Mouse (Mus musculus) intestine, embryonic 16.5 days (tissue): ENCODE measurements at regions not wholly inside any gene's neighbourhood (a gene's known extent, or its start where the extent isn't known, plus 50 kb on each side); places are given as distances from the start of the nearest gene placed in this dataset.

Experiments used
- ATAC-seq: fragments of 200-750 bp; cut with Nextera tagmentation; 2 replicates; pipeline ENCODE4 v1.8.0; 2017; ENCODE audit warnings: moderate TSS enrichment, moderate library complexity
- H3K27ac ChIP-seq: fragments of 300-500 bp; sonication (generic); 2 replicates; pipeline ENCODE4 v1.5.1; 2014; ENCODE audit warnings: mild to moderate bottlenecking, low read length
- H3K27me3 ChIP-seq: fragments of 300-500 bp; sonication (generic); replicated peaks from 2 replicates; pipeline ENCODE4 v1.6.1; 2014; ENCODE audit warnings: low read length, control low read depth, mixed read lengths; ENCODE audit not compliant: control insufficient read depth, insufficient read depth
- H3K36me3 ChIP-seq: fragments of 300-500 bp; sonication (generic); 2 replicates; pipeline ENCODE4 v1.6.1; 2014; ENCODE audit warnings: low read length, control low read depth; ENCODE audit not compliant: control insufficient read depth, insufficient read depth
- H3K4me1 ChIP-seq: fragments of 300-500 bp; sonication (generic); 2 replicates; pipeline ENCODE4 v1.6.1; 2014; ENCODE audit warnings: low read length, control low read depth, mixed read lengths; ENCODE audit not compliant: control insufficient read depth, insufficient read depth
- H3K4me2 ChIP-seq: fragments of 300-500 bp; sonication (generic); 2 replicates; pipeline ENCODE4 v1.6.1; 2014; ENCODE audit warnings: low read depth, low read length, control low read depth
- H3K4me3 ChIP-seq: fragments of 300-500 bp; sonication (generic); 2 replicates; pipeline ENCODE4 v1.5.1; 2014; ENCODE audit warnings: mild to moderate bottlenecking, low read length
- H3K9ac ChIP-seq: fragments of 300-500 bp; sonication (generic); 2 replicates; pipeline ENCODE4 v1.6.1; 2014; ENCODE audit warnings: low read depth, low read length
- H3K9me3 ChIP-seq: fragments of 300-500 bp; sonication (generic); 2 replicates; pipeline ENCODE4 v1.6.1; 2016; ENCODE audit warnings: low read length, control low read depth; ENCODE audit not compliant: control insufficient read depth
- WGBS: fragments of 180-500 bp; shearing (Covaris S2); extraction: QIAGEN DNeasy Blood & Tissue Kit; methylation state at CpG from one replicate; pipeline ENCODE4 v1.1.7; 2014; 5-methylcytosine and 5-hydroxymethylcytosine counted together

GRCm38 (mm10) chr6:52443112-52443984 lies 130.1 kb downstream of the Evx1 start:
- Histone ChIP-seq H3K27me3 (0 out of 2 replicates have a peak, but pooled peaks cover 2% of the 10 kb centered on the region), H3K9me3 (no peaks in the 10 kb centered on the region), H3K4me1 (peaks cover 7% of the 10 kb centered on the region), H3K4me3 (no peak overlapping the region), H3K36me3 (no peaks in the 10 kb centered on the region), H3K4me2 (peak overlapping the region; percentile 32; the same call in 1 of the 2 replicates), H3K27ac (no peak overlapping the region), H3K9ac (no peak overlapping the region)
- ATAC-seq: no peak
- 35% methylated on average over 24 of the region's 24 CpGs for whole genome bisulfite sequencing

DNA sequence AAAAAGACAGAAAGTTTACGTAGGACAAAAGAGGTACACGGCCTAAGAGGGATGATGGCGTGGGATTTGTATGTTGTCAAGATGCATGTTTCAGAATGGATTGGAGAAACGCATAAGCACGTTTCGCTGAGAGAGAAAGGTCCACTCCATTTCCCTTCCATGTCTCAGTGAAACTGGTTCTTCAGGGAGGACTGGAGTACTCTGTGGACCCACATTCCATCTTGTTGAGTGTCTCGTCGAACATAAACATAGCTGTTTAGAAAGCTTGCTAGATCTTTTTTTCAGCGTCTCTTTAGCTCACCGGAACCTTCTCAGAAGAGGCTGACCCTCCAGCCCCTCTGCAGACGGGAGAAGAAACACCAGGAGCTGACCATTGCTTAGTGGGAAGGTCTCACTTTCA lies 145.5 kb downstream of the Evx1 start:
- Histone ChIP-seq H3K27ac (no peak overlapping the region), H3K4me1 (no peaks in the 10 kb centered on the region), H3K9me3 (peaks cover 6% of the 10 kb centered on the region; the same call in 1 of the 2 replicates), H3K4me2 (no peak overlapping the region), H3K4me3 (no peak overlapping the region), H3K9ac (no peak overlapping the region), H3K27me3 (no peaks in the 10 kb centered on the region), H3K36me3 (no peaks in the 10 kb centered on the region)
- 68% methylated on average over 11 of the region's 11 CpGs for WGBS
- no peak for ATAC-seq

- Histone ChIP-seq H3K27me3 (no peaks in the 10 kb centered on the region), H3K9ac (no peak overlapping the region), H3K27ac (no peak overlapping the region), H3K36me3 (no peaks in the 10 kb centered on the region), H3K4me3 (no peak overlapping the region), H3K4me2 (no peak overlapping the region), H3K4me1 (no peaks in the 10 kb centered on the region), H3K9me3 (peaks cover 6% of the 10 kb centered on the region; the same call in 1 of the 2 replicates)
- no peak for ATAC-seq
- 90% methylated on average over 2 of the region's 2 CpGs for WGBS
These were observed 147.9 kb downstream of the Evx1 start for GRCm38 (mm10) chr6:52461186-52461585.

DNA sequence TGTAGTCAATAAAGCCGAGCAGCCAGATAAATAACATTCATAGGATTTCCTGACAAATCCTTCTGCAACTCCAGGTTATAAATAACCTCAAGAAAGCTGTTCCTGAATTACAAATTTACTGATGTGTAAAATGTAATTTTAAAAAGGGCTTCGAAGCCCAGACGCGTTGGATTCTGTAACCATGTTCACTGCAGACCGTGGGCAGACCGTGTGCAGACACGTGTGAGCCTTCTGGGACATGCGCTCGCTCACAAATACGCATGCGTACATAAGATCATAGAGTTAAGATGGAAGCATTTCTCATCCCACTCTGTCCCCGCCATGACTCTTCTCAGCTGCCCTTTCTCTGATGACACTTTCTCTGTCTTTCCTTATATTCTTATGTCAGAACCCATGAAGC lies 150.1 kb downstream of the Evx1 start:
- H3K4me3 ChIP-seq: no peak overlapping the region

GRCm38 (mm10) chr6:52464571-52464970 lies 151.3 kb downstream of the Evx1 start:
- 80% methylated on average over 3 of the region's 3 CpGs for whole genome bisulfite sequencing
- Histone ChIP-seq H3K4me1 (no peaks in the 10 kb centered on the region), H3K9ac (no peak overlapping the region), H3K27me3 (no peaks in the 10 kb centered on the region), H3K36me3 (no peaks in the 10 kb centered on the region), H3K9me3 (no peaks in the 10 kb centered on the region), H3K4me3 (no peak overlapping the region), H3K4me2 (no peak overlapping the region), H3K27ac (no peak overlapping the region)
- no peak for ATAC-seq

More for the DNA sequence above, 150.1 kb downstream of the Evx1 start:
- Histone ChIP-seq H3K36me3 (no peaks in the 10 kb centered on the region), H3K4me1 (no peaks in the 10 kb centered on the region), H3K27me3 (no peaks in the 10 kb centered on the region), H3K9me3 (0 out of 2 replicates have a peak, but pooled peaks cover under 1% of the 10 kb centered on the region), H3K27ac (no peak overlapping the region), H3K9ac (no peak overlapping the region), H3K4me2 (no peak overlapping the region)
- WGBS: 93% methylated on average over 12 of the region's 12 CpGs
- no peak for ATAC-seq

- WGBS: 72% methylated on average over 9 of the region's 9 CpGs
- H3K27me3 ChIP-seq: no peaks in the 10 kb centered on the region
- H3K4me2 ChIP-seq: no peak overlapping the region
- H3K27ac ChIP-seq: no peak overlapping the region
- no peak overlapping the region for H3K9ac ChIP-seq
- H3K4me1 ChIP-seq: no peaks in the 10 kb centered on the region
- H3K4me3 ChIP-seq: no peak overlapping the region
- no peaks in the 10 kb centered on the region for H3K9me3 ChIP-seq
- H3K36me3 ChIP-seq: no peaks in the 10 kb centered on the region
- ATAC-seq: no peak
These were observed 152.7 kb downstream of the Evx1 start for GRCm38 (mm10) chr6:52465834-52466525.

DNA sequence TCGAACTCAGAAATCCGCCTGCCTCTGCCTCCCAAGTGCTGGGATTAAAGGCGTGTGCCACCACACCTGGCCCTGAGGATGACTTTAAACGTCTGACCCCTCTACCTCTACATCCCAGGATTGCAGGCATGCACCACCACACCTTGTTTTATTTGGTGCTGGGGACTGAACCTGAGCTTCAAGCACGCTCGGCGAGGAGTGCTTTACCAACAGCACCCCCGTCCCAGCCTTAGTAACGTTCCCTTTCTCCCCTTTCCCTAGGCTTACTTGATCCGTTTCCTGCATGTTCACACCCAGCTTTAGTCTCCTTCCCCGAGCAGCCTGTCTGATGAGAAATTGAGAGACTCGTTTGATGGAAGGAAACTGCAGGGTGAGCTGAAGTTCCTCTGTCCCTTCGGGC lies 157.5 kb downstream of the Evx1 start:
- Histone ChIP-seq H3K27me3 (peaks cover 4% of the 10 kb centered on the region; the same call in 1 of the 2 replicates), H3K4me2 (no peak overlapping the region), H3K27ac (no peak overlapping the region), H3K9ac (no peak overlapping the region), H3K4me1 (no peaks in the 10 kb centered on the region), H3K36me3 (no peaks in the 10 kb centered on the region), H3K9me3 (no peaks in the 10 kb centered on the region), H3K4me3 (no peak overlapping the region)
- ATAC-seq: no peak
- WGBS: 82% methylated on average over 13 of the region's 13 CpGs

- ATAC-seq: no peak
- H3K9ac ChIP-seq: no peak overlapping the region
- no peak overlapping the region for H3K4me2 ChIP-seq
- peaks cover 7% of the 10 kb centered on the region; the same call in 1 of the 2 replicates for H3K27me3 ChIP-seq
- no peaks in the 10 kb centered on the region for H3K4me1 ChIP-seq
- no peaks in the 10 kb centered on the region for H3K9me3 ChIP-seq
- H3K27ac ChIP-seq: no peak overlapping the region
- whole genome bisulfite sequencing: 88% methylated on average over 1 of the region's 1 CpGs
- no peaks in the 10 kb centered on the region for H3K36me3 ChIP-seq
- no peak overlapping the region for H3K4me3 ChIP-seq
These were observed 158.2 kb downstream of the Evx1 start for GRCm38 (mm10) chr6:52471384-52471957.

- no peak for ATAC-seq
- WGBS: 89% methylated on average over 4 of the region's 4 CpGs
These were observed 158.7 kb downstream of the Evx1 start for GRCm38 (mm10) chr6:52472008-52472407.

More at GRCm38 (mm10) chr6:52472008-52472407, 158.7 kb downstream of the Evx1 start:
- H3K9me3 ChIP-seq: no peaks in the 10 kb centered on the region
- H3K4me1 ChIP-seq: 0 out of 2 replicates have a peak, but pooled peaks cover 2% of the 10 kb centered on the region
- H3K4me2 ChIP-seq: no peak overlapping the region
- no peak overlapping the region for H3K9ac ChIP-seq
- H3K36me3 ChIP-seq: no peaks in the 10 kb centered on the region
- peaks cover 7% of the 10 kb centered on the region; the same call in 1 of the 2 replicates for H3K27me3 ChIP-seq
- no peak overlapping the region for H3K27ac ChIP-seq
- no peak overlapping the region for H3K4me3 ChIP-seq
